Mouse (Mus musculus) small intestine, adult 2 months (tissue): ENCODE data around the gene Abca1. TPM values are rescaled to one million over a fixed set of nuclear protein-coding genes. Genes with fewer than 3 reads are reported as not detected.

ENCODE experiments used
- H3K27ac ChIP-seq: fragments of 200-500 bp; 2 replicates; pipeline ENCODE4 v1.5.1; 2012; ENCODE audit warnings: low read depth, low read length, control low read depth, inconsistent platforms; ENCODE audit not compliant: insufficient read depth
- H3K27me3 ChIP-seq: fragments of 200-500 bp; 2 replicates; pipeline ENCODE4 v1.6.1; 2012; ENCODE audit warnings: mild to moderate bottlenecking, moderate library complexity, low read length, inconsistent platforms; ENCODE audit not compliant: control insufficient read depth, insufficient read depth
- H3K36me3 ChIP-seq: fragments of 200-500 bp; 2 replicates; pipeline ENCODE4 v1.6.1; 2012; ENCODE audit warnings: mild to moderate bottlenecking, low read length, control low read depth, inconsistent platforms; ENCODE audit not compliant: control insufficient read depth, insufficient read depth
- H3K4me1 ChIP-seq: fragments of 200-500 bp; 2 replicates; pipeline ENCODE4 v1.6.1; 2012; ENCODE audit warnings: low read length, inconsistent platforms, mixed read lengths; ENCODE audit not compliant: control insufficient read depth, insufficient read depth, insufficient read length
- H3K4me3 ChIP-seq: fragments of 200-500 bp; 2 replicates; pipeline ENCODE4 v1.5.1; 2012; ENCODE audit warnings: low read depth, mild to moderate bottlenecking, control low read depth, inconsistent platforms, low read length, moderate library complexity
- CTCF ChIP-seq: fragments of 200-500 bp; IDR thresholded peaks from 2 replicates; pipeline ENCODE4 v1.5.1; 2012; ENCODE audit warnings: low read depth, mild to moderate bottlenecking, control low read depth, inconsistent platforms, low read length, moderate library complexity, mixed read lengths; ENCODE audit not compliant: insufficient replicate concordance, insufficient read length; ENCODE audit errors: extremely low read depth
- POLR2A ChIP-seq: fragments of 200-500 bp; IDR thresholded peaks from 2 replicates; pipeline ENCODE4 v1.6.1; 2012; ENCODE audit warnings: low read depth, mild to moderate bottlenecking, control low read depth, inconsistent platforms, low read length, moderate library complexity
- WGBS: fragments of 180-500 bp; shearing (Covaris S2); methylation state at CpG from one replicate; pipeline ENCODE4 v1.1.7; 2018; 5-methylcytosine and 5-hydroxymethylcytosine counted together
- polyA plus RNA-seq: library from polyadenylated mRNA; depleted of rRNA; stranded (reverse); fragments of >200 nt; gene quantifications from 2 replicates; pipeline ENCODE4 v1.2.3, GENCODE M21; 2012

The Abca1 gene
- polyA plus RNA-seq, 1 experiment = 2.8 TPM

GRCm38 (mm10) chr4:53082451-53082850 lies 77.2 kb downstream of the Abca1 start:
- Histone ChIP-seq H3K27ac (no peak overlapping the region), H3K36me3 (peaks cover 34% of the 10 kb centered on the region), H3K4me3 (no peak overlapping the region), H3K27me3 (no peaks in the 10 kb centered on the region), H3K4me1 (no peaks in the 10 kb centered on the region)
- no peak for TF ChIP-seq POLR2A
- WGBS = 83% methylated on average over 7 of the region's 7 CpGs

DNA sequence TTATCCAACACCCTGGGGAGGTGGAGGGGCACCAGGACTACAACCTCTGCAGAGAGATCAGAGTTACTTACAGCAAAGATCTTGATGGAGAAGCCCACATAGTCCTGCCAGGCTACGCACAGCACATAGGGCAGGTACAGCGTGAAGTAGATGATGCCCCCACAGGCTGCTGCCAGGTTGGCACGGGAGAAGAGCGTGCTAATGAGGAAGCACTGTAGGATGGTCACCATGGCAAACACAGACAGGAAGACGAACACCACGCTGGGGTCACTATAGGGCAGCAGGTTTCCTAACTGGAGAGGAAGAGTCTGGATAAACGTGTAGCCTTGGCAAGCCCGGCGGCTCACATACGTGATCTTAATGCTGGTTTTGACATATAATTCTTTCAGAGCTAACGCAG lies 77.8 kb downstream of the Abca1 start:
- H3K4me1 ChIP-seq = no peaks in the 10 kb centered on the region
- H3K36me3 ChIP-seq = peaks cover 34% of the 10 kb centered on the region
- H3K4me3 ChIP-seq = no peak overlapping the region
- WGBS = 88% methylated on average over 11 of the region's 11 CpGs
- TF ChIP-seq POLR2A (no peak), CTCF (no peak)
- H3K27me3 ChIP-seq = no peaks in the 10 kb centered on the region
- no peak overlapping the region for H3K27ac ChIP-seq

- no peak overlapping the region for H3K4me3 ChIP-seq
- H3K27ac ChIP-seq = no peak overlapping the region
- peaks cover 41% of the 10 kb centered on the region for H3K36me3 ChIP-seq
- TF ChIP-seq CTCF (no peak), POLR2A (no peak)
- WGBS = 85% methylated on average over 3 of the region's 3 CpGs
- no peaks in the 10 kb centered on the region for H3K4me1 ChIP-seq
- H3K27me3 ChIP-seq = no peaks in the 10 kb centered on the region
Measured at GRCm38 (mm10) chr4:53080290-53080689, 79.4 kb downstream of the Abca1 start.

DNA sequence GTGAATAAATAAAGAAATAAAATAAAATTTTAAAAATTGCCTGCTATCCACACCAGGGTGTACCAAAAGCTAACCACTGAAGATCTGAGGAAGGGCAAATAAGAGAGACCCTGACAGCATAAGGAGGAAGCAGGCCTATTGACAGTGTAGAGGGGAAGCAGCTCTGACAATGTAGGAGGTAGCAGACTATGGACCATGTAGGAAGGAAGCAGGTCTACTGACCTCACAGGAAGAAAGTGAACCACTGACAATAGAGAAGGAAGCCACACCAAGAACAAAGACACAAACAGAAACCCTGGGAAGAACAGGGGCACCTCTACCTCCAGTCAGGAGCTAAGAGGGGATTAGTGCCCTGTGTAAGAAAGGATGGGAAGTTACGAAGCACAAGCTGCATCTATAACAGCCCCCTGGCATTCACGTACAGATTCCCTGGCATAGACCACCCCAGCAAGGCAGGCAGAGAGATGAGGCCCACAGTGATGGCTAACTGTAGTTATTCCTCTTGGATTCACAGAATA lies 80.8 kb downstream of the Abca1 start:
- Histone ChIP-seq H3K27ac (no peak overlapping the region), H3K36me3 (peaks cover 46% of the 10 kb centered on the region), H3K4me1 (no peaks in the 10 kb centered on the region), H3K27me3 (no peaks in the 10 kb centered on the region), H3K4me3 (no peak overlapping the region)
- no peak for TF ChIP-seq CTCF
- TF ChIP-seq POLR2A = no peak
- WGBS = 84% methylated on average over 2 of the region's 2 CpGs

GRCm38 (mm10) chr4:53076788-53077350 lies 82.8 kb downstream of the Abca1 start:
- no peak overlapping the region for H3K4me3 ChIP-seq
- H3K36me3 ChIP-seq = peaks cover 44% of the 10 kb centered on the region
- no peak for TF ChIP-seq CTCF
- TF ChIP-seq POLR2A = no peak
- H3K4me1 ChIP-seq = no peaks in the 10 kb centered on the region
- no peaks in the 10 kb centered on the region for H3K27me3 ChIP-seq
- H3K27ac ChIP-seq = no peak overlapping the region
- WGBS = 91% methylated on average over 4 of the region's 4 CpGs

- Histone ChIP-seq H3K36me3 (peaks cover 45% of the 10 kb centered on the region), H3K4me1 (no peaks in the 10 kb centered on the region), H3K4me3 (no peak overlapping the region), H3K27ac (no peak overlapping the region), H3K27me3 (no peaks in the 10 kb centered on the region)
- no peak for TF ChIP-seq CTCF
- no peak for TF ChIP-seq POLR2A
- WGBS = 86% methylated on average over 7 of the region's 7 CpGs
Measured at GRCm38 (mm10) chr4:53073025-53073424, 86.7 kb downstream of the Abca1 start.

GRCm38 (mm10) chr4:53062301-53063008 lies 97.2 kb downstream of the Abca1 start:
- H3K4me3 ChIP-seq = no peak overlapping the region
- no peaks in the 10 kb centered on the region for H3K4me1 ChIP-seq
- H3K27me3 ChIP-seq = no peaks in the 10 kb centered on the region
- TF ChIP-seq CTCF = no peak
- TF ChIP-seq POLR2A = no peak
- no peak overlapping the region for H3K27ac ChIP-seq
- peaks cover 41% of the 10 kb centered on the region for H3K36me3 ChIP-seq
- WGBS = 88% methylated on average over 7 of the region's 7 CpGs
